Mouse (Mus musculus) hindbrain, postnatal 0 days (tissue): ENCODE measurements around the gene Mpp2. TPM values are rescaled to one million over a fixed set of nuclear protein-coding genes. Genes with fewer than 3 reads are reported as not detected.
A peak's percentile ranks its signal among the peaks of the same experiment; 100 is the strongest.

Experiments used
- ATAC-seq: fragments of 200-750 bp; cut with Nextera tagmentation; 2 replicates; pipeline ENCODE4 v1.8.0; 2017; ENCODE audit warnings: mild to moderate bottlenecking, moderate TSS enrichment, moderate library complexity
- DNase-seq: peaks from one replicate; pipeline ENCODE4 v3.0.0-alpha.2; 2015; ENCODE audit warnings: low spot score
- H3K27ac ChIP-seq: fragments of 300-500 bp; sonication (generic); 2 replicates; pipeline ENCODE4 v1.5.1; 2014; ENCODE audit warnings: mild to moderate bottlenecking
- H3K27me3 ChIP-seq: fragments of 300-500 bp; sonication (generic); 2 replicates; pipeline ENCODE4 v1.6.1; 2014; ENCODE audit warnings: low read length, mixed read lengths; ENCODE audit not compliant: insufficient read depth
- H3K36me3 ChIP-seq: fragments of 300-500 bp; sonication (generic); 2 replicates; pipeline ENCODE4 v1.6.1; 2014; ENCODE audit warnings: low read length, mixed read lengths; ENCODE audit not compliant: insufficient read depth
- H3K4me1 ChIP-seq: fragments of 300-500 bp; sonication (generic); 2 replicates; pipeline ENCODE4 v1.6.1; 2014; ENCODE audit warnings: antibody characterized with exemption, low read length, mixed read lengths; ENCODE audit not compliant: insufficient read depth
- H3K4me2 ChIP-seq: fragments of 300-500 bp; sonication (generic); 2 replicates; pipeline ENCODE4 v1.6.1; 2014; ENCODE audit warnings: low read depth, mild to moderate bottlenecking, low read length, moderate library complexity, mixed read lengths
- H3K4me3 ChIP-seq: fragments of 300-500 bp; sonication (generic); 2 replicates; pipeline ENCODE4 v1.5.1; 2014; ENCODE audit warnings: low read length
- H3K9ac ChIP-seq: fragments of 300-500 bp; sonication (generic); replicated peaks from 2 replicates; pipeline ENCODE4 v1.6.1; 2014; ENCODE audit warnings: mild to moderate bottlenecking, low read length, moderate library complexity, mixed read lengths
- H3K9me3 ChIP-seq: fragments of 300-500 bp; sonication (generic); 2 replicates; pipeline ENCODE4 v1.6.1; 2016; ENCODE audit warnings: low read length, mixed read lengths
- CTCF ChIP-seq: IDR thresholded peaks from 2 replicates; pipeline ENCODE4 v1.5.1; 2016; ENCODE audit warnings: antibody characterized with exemption, control low read depth, low read depth
- WGBS: fragments of 180-500 bp; shearing (Covaris S2); extraction: QIAGEN DNeasy Blood & Tissue Kit; methylation state at CpG from one replicate; pipeline ENCODE4 v1.1.7; 2014; 5-methylcytosine and 5-hydroxymethylcytosine counted together
- polyA plus RNA-seq: library from polyadenylated mRNA; unstranded; fragments of >200 nt; fragmentation: Nextera tagmentation; extraction: Ambion mirVana; gene quantifications from 2 replicates; pipeline ENCODE4 v1.2.1, GENCODE M21; 2015
- total RNA-seq: library from RNA; depleted of rRNA; stranded (reverse); fragments of >200 nt; gene quantifications from 2 replicates; pipeline ENCODE4 v1.2.3, GENCODE M21; 2014

Gene Mpp2
- total and polyA plus RNA-seq, 2 experiments from 2014 or later, result 26.0 to 49.9 TPM

DNA sequence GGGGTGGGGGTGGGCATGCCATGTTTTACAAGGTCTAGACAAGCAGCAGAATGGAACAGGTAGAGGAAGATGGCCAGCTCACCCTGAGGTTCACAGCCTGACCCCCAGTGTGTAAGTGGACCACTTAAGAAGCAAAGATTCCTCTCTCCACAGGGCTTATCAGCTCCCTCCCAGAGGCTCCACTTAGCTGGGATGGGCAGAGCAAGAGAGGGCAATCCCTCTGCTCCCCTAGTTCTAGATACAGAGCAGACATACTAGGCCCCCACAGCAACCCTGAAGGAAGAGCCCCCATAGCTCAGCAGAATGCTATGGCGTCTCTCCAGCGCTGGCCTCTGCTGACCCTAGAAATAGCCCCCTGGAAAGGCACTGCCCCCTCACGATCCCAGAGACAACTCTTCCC is 7.4 kb upstream of the Mpp2 start:
- no peak for TF ChIP-seq CTCF
- Histone ChIP-seq H3K4me3 (no peak overlapping the region), H3K36me3 (no peaks in the 10 kb centered on the region), H3K9ac (no peak overlapping the region), H3K4me1 (0 out of 2 replicates have a peak, but pooled peaks cover 5% of the 10 kb centered on the region), H3K27me3 (no peaks in the 10 kb centered on the region), H3K9me3 (no peaks in the 10 kb centered on the region), H3K4me2 (no peak overlapping the region), H3K27ac (no peak overlapping the region)
- no peak for ATAC-seq
- DNase-seq, result no peak
- WGBS, result 88% methylated on average over 3 of the region's 3 CpGs

DNA sequence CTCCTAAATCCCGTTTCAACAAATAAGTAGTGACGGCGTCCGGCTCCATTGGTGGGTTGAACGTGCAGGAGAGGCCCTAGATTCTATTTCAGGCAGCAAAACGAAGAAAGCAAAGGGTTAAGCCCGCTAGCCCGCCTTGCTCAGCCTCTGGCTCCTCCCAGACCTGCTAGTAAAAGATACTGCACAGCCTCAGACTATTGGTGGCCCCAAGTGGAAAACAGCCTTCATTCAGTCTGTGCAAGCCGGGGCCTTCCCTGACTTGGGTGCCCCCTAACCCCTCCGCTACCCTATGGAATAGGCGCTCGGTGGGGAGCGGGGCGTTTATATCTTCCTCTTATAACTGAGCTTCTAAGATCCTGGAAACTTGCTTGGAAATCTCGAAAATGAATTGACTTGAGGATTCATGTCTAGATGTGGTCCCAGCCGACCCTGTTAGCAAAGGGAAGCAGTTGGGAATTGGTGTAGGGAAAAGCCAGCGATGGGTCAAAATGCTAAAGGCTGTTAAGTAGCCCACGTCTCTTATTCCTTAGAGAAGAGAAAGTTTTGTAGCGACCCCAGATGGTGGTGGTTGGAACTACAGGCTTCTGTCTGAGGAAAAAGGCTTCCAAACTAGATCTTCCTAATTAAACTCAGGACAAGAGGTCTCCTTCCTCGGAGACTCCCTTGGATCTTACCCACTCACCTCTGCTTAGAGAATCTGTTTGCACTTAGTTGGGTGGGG is 933 bp upstream of the Mpp2 start:
- Histone ChIP-seq H3K4me3 (peak overlapping the region; percentile 72), H3K27ac (peak overlapping the region; percentile 95), H3K27me3 (no peaks in the 10 kb centered on the region), H3K4me2 (peak overlapping the region; percentile 90), H3K9me3 (no peaks in the 10 kb centered on the region), H3K4me1 (no peaks in the 10 kb centered on the region), H3K9ac (peak overlapping the region; percentile 76), H3K36me3 (no peaks in the 10 kb centered on the region)
- peak; percentile 70 for TF ChIP-seq CTCF
- DNase-seq, result peak; percentile 85
- ATAC-seq, result peak; percentile 19; the same call in 1 of the 2 replicates
- WGBS, result under 1% methylated on average over 20 of the region's 20 CpGs

GRCm38 (mm10) chr11:102087081-102087751 is 1.1 kb downstream of the Mpp2 start:
- TF ChIP-seq CTCF, result no peak
- ATAC-seq (peak; percentile 86), DNase-seq (peak; percentile 94)
- Histone ChIP-seq H3K36me3 (no peaks in the 10 kb centered on the region), H3K4me1 (0 out of 2 replicates have a peak, but pooled peaks cover 7% of the 10 kb centered on the region), H3K9me3 (no peaks in the 10 kb centered on the region), H3K4me3 (peak overlapping the region; percentile 72), H3K27me3 (no peaks in the 10 kb centered on the region), H3K27ac (peak overlapping the region; percentile 95), H3K4me2 (peak overlapping the region; percentile 90), H3K9ac (peak overlapping the region; percentile 76)
- 2% methylated on average over 39 of the region's 39 CpGs for WGBS

DNA sequence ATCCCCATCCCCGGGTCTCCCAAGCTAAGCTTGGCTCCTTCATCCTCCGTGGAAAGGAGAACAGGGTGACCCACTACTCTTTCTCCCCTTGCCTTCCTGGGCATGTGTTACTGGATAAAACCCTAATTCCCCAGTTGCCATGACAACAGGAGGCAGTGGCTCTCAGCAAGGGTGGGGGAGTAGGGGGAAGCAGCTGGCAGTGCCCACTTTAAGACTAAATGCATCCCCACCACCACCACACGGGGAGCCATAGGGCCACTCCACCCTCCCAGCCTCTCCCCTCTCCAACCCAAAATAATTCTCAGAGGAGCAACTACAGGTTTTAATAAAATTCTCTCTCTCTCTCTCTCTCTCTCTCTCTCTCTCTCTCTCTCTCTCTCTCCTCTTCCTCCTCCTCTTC is 2.0 kb downstream of the Mpp2 start:
- H3K27ac ChIP-seq, result peak overlapping the region; percentile 95
- H3K4me1 ChIP-seq, result peaks cover 15% of the 10 kb centered on the region; the same call in 1 of the 2 replicates
- peak overlapping the region; percentile 90 for H3K4me2 ChIP-seq
- ATAC-seq (0 out of 2 replicates have a peak, but pooled peaks have one; percentile 39), DNase-seq (peak; percentile 88)
- TF ChIP-seq CTCF, result peak; percentile 66
- peak overlapping the region; percentile 76 for H3K9ac ChIP-seq
- WGBS, result 4% methylated on average over 3 of the region's 3 CpGs
- no peaks in the 10 kb centered on the region for H3K27me3 ChIP-seq
- peak overlapping the region; percentile 72 for H3K4me3 ChIP-seq
- no peaks in the 10 kb centered on the region for H3K9me3 ChIP-seq
- no peaks in the 10 kb centered on the region for H3K36me3 ChIP-seq

- no peak for TF ChIP-seq CTCF
- Histone ChIP-seq H3K27me3 (no peaks in the 10 kb centered on the region), H3K36me3 (no peaks in the 10 kb centered on the region), H3K27ac (no peak overlapping the region), H3K4me3 (no peak overlapping the region), H3K4me2 (no peak overlapping the region), H3K4me1 (peaks cover 15% of the 10 kb centered on the region; the same call in 1 of the 2 replicates), H3K9ac (no peak overlapping the region), H3K9me3 (no peaks in the 10 kb centered on the region)
- no peak for ATAC-seq
- DNase-seq, result no peak
- 37% methylated on average over 7 of the region's 7 CpGs for whole genome bisulfite sequencing
These were observed 4.2 kb downstream of the Mpp2 start for GRCm38 (mm10) chr11:102084159-102084558.

DNA sequence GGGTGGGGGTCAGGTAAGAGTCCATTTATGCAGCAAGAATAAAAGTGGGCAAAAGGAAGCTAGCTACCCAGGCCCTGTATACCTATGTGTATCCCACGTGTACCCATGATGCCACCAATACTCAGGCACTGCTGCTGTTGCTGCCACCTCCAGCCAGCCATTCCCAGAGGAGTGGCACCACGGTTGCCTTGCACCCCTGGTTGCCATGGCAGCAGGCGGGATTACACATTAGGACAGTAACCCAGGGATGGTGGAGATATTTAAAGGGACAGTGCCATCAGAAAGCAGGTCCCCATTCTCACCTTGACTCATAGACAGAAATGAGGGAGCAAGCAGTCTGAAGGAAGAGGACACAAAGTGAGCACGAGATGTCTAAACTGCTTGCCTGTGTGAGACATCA is 5.1 kb downstream of the Mpp2 start:
- DNase-seq (peak; percentile 57), ATAC-seq (no peak)
- no peaks in the 10 kb centered on the region for H3K27me3 ChIP-seq
- TF ChIP-seq CTCF, result no peak
- H3K4me1 ChIP-seq, result peaks cover 15% of the 10 kb centered on the region; the same call in 1 of the 2 replicates
- H3K4me2 ChIP-seq, result peak overlapping the region; percentile 79; the same call in 1 of the 2 replicates
- no peak overlapping the region for H3K9ac ChIP-seq
- H3K9me3 ChIP-seq, result no peaks in the 10 kb centered on the region
- no peak overlapping the region for H3K4me3 ChIP-seq
- peaks cover 2% of the 10 kb centered on the region; the same call in 1 of the 2 replicates for H3K36me3 ChIP-seq
- WGBS, result 41% methylated on average over 4 of the region's 4 CpGs
- H3K27ac ChIP-seq, result no peak overlapping the region
